Mouse (Mus musculus): ENCODE results near the gene Myb.

DNA sequence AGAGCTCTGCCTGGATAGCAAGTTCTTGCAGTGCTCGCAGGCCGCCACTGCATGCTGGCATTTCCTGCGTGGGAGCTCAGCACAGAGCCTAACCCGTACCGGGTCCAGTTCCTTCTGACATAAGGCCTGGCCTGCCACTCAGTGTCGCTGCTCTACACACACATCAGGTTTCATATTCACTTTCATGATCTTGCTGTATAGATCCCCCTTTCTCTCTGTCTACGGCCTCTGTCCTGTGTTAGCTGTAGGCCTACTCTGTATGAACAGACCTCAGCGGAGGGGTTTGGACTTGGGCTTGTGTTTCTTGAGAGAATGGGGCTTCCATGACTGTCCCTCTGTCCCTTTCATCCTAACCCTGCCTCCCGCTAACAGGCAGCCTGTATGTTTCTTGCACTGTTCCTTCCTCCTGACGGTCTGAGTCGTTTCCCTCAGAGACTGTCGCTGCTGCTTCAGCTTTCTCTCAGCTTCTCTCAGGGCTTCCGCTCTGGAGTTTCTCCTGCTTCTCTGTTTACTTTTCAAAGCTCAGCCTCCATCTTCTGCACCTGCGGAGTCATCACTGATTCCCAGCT, 83.5 kb downstream of the Myb start:
- TF ChIP-seq POLR2A (IDR thresholded peaks at IDR 0.05; ENCODE audit: low read depth, low read length), result no peak; the same call in 1 of the 2 replicates
- TF ChIP-seq UBTF (IDR thresholded peaks at IDR 0.05; ENCODE audit: low read depth, low read length), result no peak
- no peak for TF ChIP-seq ZMIZ1 (IDR thresholded peaks at IDR 0.05; ENCODE audit: low read depth, low read length)
